Mouse (Mus musculus) liver, embryonic 13.5 days (tissue): ENCODE data around the gene Ovca2. TPM values are rescaled to one million over a fixed set of nuclear protein-coding genes. Genes with fewer than 3 reads are reported as not detected.

Experiments
- ATAC-seq: fragments of 200-750 bp; cut with Nextera tagmentation; 2 replicates; pipeline ENCODE4 v1.8.0; 2017; ENCODE audit warnings: low read depth, mild to moderate bottlenecking, moderate number of reproducible peaks, moderate library complexity
- DNase-seq: peaks from one replicate; pipeline ENCODE4 v3.0.0; 2022
- H3K27ac ChIP-seq: fragments of 300-500 bp; sonication (generic); 2 replicates; pipeline ENCODE4 v1.5.1; 2015; ENCODE audit warnings: moderate library complexity, mild to moderate bottlenecking, inconsistent platforms
- H3K27me3 ChIP-seq: fragments of 300-500 bp; sonication (generic); 2 replicates; pipeline ENCODE4 v1.6.1; 2015; ENCODE audit warnings: mild to moderate bottlenecking, inconsistent platforms
- H3K36me3 ChIP-seq: fragments of 300-500 bp; sonication (generic); 2 replicates; pipeline ENCODE4 v1.6.1; 2015; ENCODE audit warnings: mild to moderate bottlenecking, inconsistent platforms
- H3K4me1 ChIP-seq: fragments of 300-500 bp; sonication (generic); replicated peaks from 2 replicates; pipeline ENCODE4 v1.6.1; 2015; ENCODE audit warnings: inconsistent platforms
- H3K4me2 ChIP-seq: fragments of 300-500 bp; sonication (generic); 2 replicates; pipeline ENCODE4 v1.6.1; 2015; ENCODE audit warnings: inconsistent platforms, mild to moderate bottlenecking, moderate library complexity
- H3K4me3 ChIP-seq: fragments of 300-500 bp; sonication (generic); replicated peaks from 2 replicates; pipeline ENCODE4 v1.5.1; 2015; ENCODE audit warnings: mild to moderate bottlenecking, inconsistent platforms
- H3K9ac ChIP-seq: fragments of 300-500 bp; sonication (generic); 2 replicates; pipeline ENCODE4 v1.6.1; 2015; ENCODE audit warnings: mild to moderate bottlenecking, inconsistent platforms
- H3K9me3 ChIP-seq: fragments of 300-500 bp; sonication (generic); replicated peaks from 2 replicates; pipeline ENCODE4 v1.6.1; 2016; ENCODE audit warnings: inconsistent platforms
- WGBS: fragments of 180-500 bp; shearing (Covaris S2); methylation state at CpG from one replicate; pipeline ENCODE4 v1.1.7; 2015; ENCODE audit not compliant: insufficient replicate concordance; 5-methylcytosine and 5-hydroxymethylcytosine counted together
- polyA plus RNA-seq: library from polyadenylated mRNA; unstranded; fragments of >200 nt; fragmentation: Nextera tagmentation; extraction: Ambion mirVana; gene quantifications from 2 replicates; pipeline ENCODE4 v1.2.1, GENCODE M21; 2015

The Ovca2 gene
- polyA plus RNA-seq, result 13.3 and 13.4 TPM in 2 replicates

- H3K4me1 ChIP-seq, result peaks cover 28% of the 10 kb centered on the region
- H3K4me3 ChIP-seq, result peak within 1 kb of the TSS; percentile 83
- peak; percentile 88 for DNase-seq
- under 1% methylated on average over 33 of the region's 33 CpGs for WGBS
- peak within 1 kb of the TSS; percentile 86 for H3K9ac ChIP-seq
- H3K36me3 ChIP-seq, result peaks cover 53% of the 10 kb centered on the region
- ATAC-seq, result peak; percentile 94
- H3K9me3 ChIP-seq, result no peaks in the 10 kb centered on the region
- peak within 1 kb of the TSS; percentile 83 for H3K4me2 ChIP-seq
- H3K27me3 ChIP-seq, result peaks cover 21% of the 10 kb centered on the region
- peak within 1 kb of the TSS; percentile 73 for H3K27ac ChIP-seq
These were observed at the start of gene Ovca2 for GRCm38 (mm10) chr11:75178672-75179208. TSS of gene Ovca2 (minus strand) at chr11:75178835.

GRCm38 (mm10) chr11:75227632-75228031 lies 49.0 kb upstream of the Ovca2 start:
- Histone ChIP-seq H3K27me3 (peaks cover 27% of the 10 kb centered on the region), H3K9ac (no peak overlapping the region), H3K27ac (no peak overlapping the region), H3K36me3 (no peaks in the 10 kb centered on the region), H3K4me1 (peaks cover 12% of the 10 kb centered on the region), H3K4me2 (no peak overlapping the region), H3K9me3 (no peaks in the 10 kb centered on the region), H3K4me3 (no peak overlapping the region)
- 26% methylated on average over 3 of the region's 3 CpGs for WGBS
- DNase-seq, result no peak
- no peak for ATAC-seq

GRCm38 (mm10) chr11:75224835-75225234 lies 46.2 kb upstream of the Ovca2 start:
- WGBS, result 59% methylated on average over 4 of the region's 4 CpGs
- ATAC-seq, result no peak

GRCm38 (mm10) chr11:75224062-75224461 lies 45.4 kb upstream of the Ovca2 start:
- Histone ChIP-seq H3K27ac (no peak overlapping the region), H3K9me3 (no peaks in the 10 kb centered on the region), H3K4me2 (no peak overlapping the region), H3K36me3 (no peaks in the 10 kb centered on the region), H3K4me1 (peaks cover 17% of the 10 kb centered on the region), H3K27me3 (peaks cover 26% of the 10 kb centered on the region), H3K9ac (no peak overlapping the region), H3K4me3 (no peak overlapping the region)
- no peak for DNase-seq
- ATAC-seq, result no peak
- WGBS, result 83% methylated on average over 12 of the region's 12 CpGs

More at GRCm38 (mm10) chr11:75224835-75225234, 46.2 kb upstream of the Ovca2 start:
- H3K4me2 ChIP-seq, result no peak overlapping the region
- H3K27me3 ChIP-seq, result peaks cover 26% of the 10 kb centered on the region
- H3K27ac ChIP-seq, result no peak overlapping the region
- H3K9ac ChIP-seq, result no peak overlapping the region
- DNase-seq, result no peak
- H3K9me3 ChIP-seq, result no peaks in the 10 kb centered on the region
- H3K36me3 ChIP-seq, result no peaks in the 10 kb centered on the region
- no peak overlapping the region for H3K4me3 ChIP-seq
- peaks cover 11% of the 10 kb centered on the region for H3K4me1 ChIP-seq

GRCm38 (mm10) chr11:75220517-75221145 lies 42.0 kb upstream of the Ovca2 start:
- no peak overlapping the region for H3K27ac ChIP-seq
- peaks cover 20% of the 10 kb centered on the region for H3K27me3 ChIP-seq
- ATAC-seq (no peak), DNase-seq (no peak)
- no peak overlapping the region for H3K4me2 ChIP-seq
- H3K9me3 ChIP-seq, result no peaks in the 10 kb centered on the region
- H3K4me3 ChIP-seq, result no peak overlapping the region
- H3K4me1 ChIP-seq, result peaks cover 25% of the 10 kb centered on the region
- 66% methylated on average over 5 of the region's 6 CpGs for WGBS
- H3K9ac ChIP-seq, result no peak overlapping the region
- H3K36me3 ChIP-seq, result no peaks in the 10 kb centered on the region

- no peak for DNase-seq
- no peak overlapping the region for H3K4me2 ChIP-seq
- H3K27me3 ChIP-seq, result peaks cover 25% of the 10 kb centered on the region
- H3K4me1 ChIP-seq, result peaks cover 31% of the 10 kb centered on the region
- no peak overlapping the region for H3K9ac ChIP-seq
- H3K27ac ChIP-seq, result no peak overlapping the region
- 45% methylated on average over 9 of the region's 9 CpGs for WGBS
- no peak for ATAC-seq
- H3K4me3 ChIP-seq, result no peak overlapping the region
- H3K36me3 ChIP-seq, result no peaks in the 10 kb centered on the region
- no peaks in the 10 kb centered on the region for H3K9me3 ChIP-seq
These were observed 41.5 kb upstream of the Ovca2 start for GRCm38 (mm10) chr11:75220115-75220514.

GRCm38 (mm10) chr11:75214081-75214950 lies 35.7 kb upstream of the Ovca2 start:
- Histone ChIP-seq H3K36me3 (no peaks in the 10 kb centered on the region), H3K9ac (peak overlapping the region; percentile 41; the same call in 1 of the 2 replicates), H3K4me3 (peak overlapping the region; percentile 25), H3K27me3 (peaks cover 36% of the 10 kb centered on the region), H3K4me2 (peak overlapping the region; percentile 55), H3K9me3 (no peaks in the 10 kb centered on the region), H3K27ac (peak overlapping the region; percentile 39), H3K4me1 (peaks cover 65% of the 10 kb centered on the region)
- ATAC-seq, result no peak
- 33% methylated on average over 13 of the region's 13 CpGs for WGBS
- DNase-seq, result no peak

GRCm38 (mm10) chr11:75213372-75214080 lies 34.9 kb upstream of the Ovca2 start:
- Histone ChIP-seq H3K27ac (peak overlapping the region; percentile 69), H3K27me3 (peaks cover 36% of the 10 kb centered on the region), H3K4me1 (peaks cover 72% of the 10 kb centered on the region), H3K9ac (peak overlapping the region; percentile 41), H3K36me3 (no peaks in the 10 kb centered on the region), H3K4me2 (peak overlapping the region; percentile 55), H3K4me3 (peak overlapping the region; percentile 25), H3K9me3 (no peaks in the 10 kb centered on the region)
- WGBS, result 26% methylated on average over 35 of the region's 35 CpGs
- DNase-seq, result no peak
- ATAC-seq, result peak; percentile 32

GRCm38 (mm10) chr11:75212876-75213275 lies 34.2 kb upstream of the Ovca2 start:
- Histone ChIP-seq H3K4me1 (peaks cover 79% of the 10 kb centered on the region), H3K27ac (peak overlapping the region; percentile 50), H3K4me2 (no peak overlapping the region), H3K9me3 (no peaks in the 10 kb centered on the region), H3K36me3 (no peaks in the 10 kb centered on the region), H3K27me3 (peaks cover 36% of the 10 kb centered on the region), H3K4me3 (no peak overlapping the region), H3K9ac (no peak overlapping the region)
- 49% methylated on average over 2 of the region's 3 CpGs for WGBS
- ATAC-seq (no peak), DNase-seq (no peak)

- H3K9ac ChIP-seq, result no peak overlapping the region
- peaks cover 79% of the 10 kb centered on the region for H3K4me1 ChIP-seq
- 65% methylated on average over 8 of the region's 8 CpGs for WGBS
- no peak overlapping the region for H3K4me3 ChIP-seq
- peak overlapping the region; percentile 68 for H3K27ac ChIP-seq
- no peaks in the 10 kb centered on the region for H3K36me3 ChIP-seq
- no peak for DNase-seq
- ATAC-seq, result no peak
- H3K9me3 ChIP-seq, result no peaks in the 10 kb centered on the region
- no peak overlapping the region for H3K4me2 ChIP-seq
- peaks cover 33% of the 10 kb centered on the region for H3K27me3 ChIP-seq
These were observed 33.5 kb upstream of the Ovca2 start for GRCm38 (mm10) chr11:75212031-75212667.
